Mouse (Mus musculus) heart, postnatal 0 days (tissue): ENCODE measurements around the gene Sub1. TPM values are rescaled to one million over a fixed set of nuclear protein-coding genes. Genes with fewer than 3 reads are reported as not detected.

Experiments
- ATAC-seq: fragments of 200-750 bp; cut with Nextera tagmentation; 2 replicates; pipeline ENCODE4 v1.8.0; 2017; ENCODE audit warnings: low read depth, moderate number of reproducible peaks, moderate library complexity; ENCODE audit not compliant: insufficient read depth
- DNase-seq: peaks from one replicate; pipeline ENCODE4 v3.0.0-alpha.2; 2016; ENCODE audit warnings: low spot score
- H3K27ac ChIP-seq: fragments of 300-500 bp; sonication (generic); 2 replicates; pipeline ENCODE4 v1.5.1; 2014; ENCODE audit warnings: low read depth, mild to moderate bottlenecking
- H3K27me3 ChIP-seq: fragments of 300-500 bp; sonication (generic); 2 replicates; pipeline ENCODE4 v1.6.1; 2014; ENCODE audit warnings: low read length, mixed read lengths; ENCODE audit not compliant: control insufficient read depth, insufficient read depth
- H3K36me3 ChIP-seq: fragments of 300-500 bp; sonication (generic); replicated peaks from 2 replicates; pipeline ENCODE4 v1.6.1; 2014; ENCODE audit warnings: low read length, mixed read lengths; ENCODE audit not compliant: control insufficient read depth, insufficient read depth
- H3K4me1 ChIP-seq: fragments of 300-500 bp; sonication (generic); 2 replicates; pipeline ENCODE4 v1.6.1; 2014; ENCODE audit warnings: antibody characterized with exemption; ENCODE audit not compliant: control insufficient read depth, insufficient read depth
- H3K4me2 ChIP-seq: fragments of 300-500 bp; sonication (generic); 2 replicates; pipeline ENCODE4 v1.6.1; 2014; ENCODE audit warnings: low read depth, mild to moderate bottlenecking, low read length, moderate library complexity
- H3K4me3 ChIP-seq: fragments of 300-500 bp; sonication (generic); 2 replicates; pipeline ENCODE4 v1.5.1; 2014; ENCODE audit warnings: low read depth, low read length
- H3K9ac ChIP-seq: fragments of 300-500 bp; sonication (generic); replicated peaks from 2 replicates; pipeline ENCODE4 v1.6.1; 2014; ENCODE audit warnings: low read depth, low read length, mixed read lengths
- H3K9me3 ChIP-seq: fragments of 300-500 bp; sonication (generic); replicated peaks from 2 replicates; pipeline ENCODE4 v1.6.1; 2016; ENCODE audit warnings: low read length; ENCODE audit not compliant: control insufficient read depth
- CTCF ChIP-seq: IDR thresholded peaks from 2 replicates; pipeline ENCODE4 v1.5.1; 2016; ENCODE audit warnings: antibody characterized with exemption, control low read depth, low read depth
- EP300 ChIP-seq: IDR thresholded peaks from 2 replicates; pipeline ENCODE4 v1.6.1; 2016; ENCODE audit warnings: antibody characterized with exemption, low read depth
- WGBS: fragments of 180-500 bp; shearing (Covaris S2); extraction: QIAGEN DNeasy Blood & Tissue Kit; methylation state at CpG from one replicate; pipeline ENCODE4 v1.1.7; 2014; 5-methylcytosine and 5-hydroxymethylcytosine counted together
- polyA plus RNA-seq: library from polyadenylated mRNA; unstranded; fragments of >200 nt; fragmentation: Nextera tagmentation; extraction: Ambion mirVana; gene quantifications from 2 replicates; pipeline ENCODE4 v1.2.1, GENCODE M21; 2015
- total RNA-seq: library from RNA; depleted of rRNA; stranded (reverse); fragments of >200 nt; gene quantifications from 2 replicates; pipeline ENCODE4 v1.2.3, GENCODE M21; 2014; ENCODE audit warnings: low replicate concordance

The Sub1 gene
- total and polyA plus RNA-seq, 2 experiments from 2014 or later: 77.8 to 483 TPM

DNA sequence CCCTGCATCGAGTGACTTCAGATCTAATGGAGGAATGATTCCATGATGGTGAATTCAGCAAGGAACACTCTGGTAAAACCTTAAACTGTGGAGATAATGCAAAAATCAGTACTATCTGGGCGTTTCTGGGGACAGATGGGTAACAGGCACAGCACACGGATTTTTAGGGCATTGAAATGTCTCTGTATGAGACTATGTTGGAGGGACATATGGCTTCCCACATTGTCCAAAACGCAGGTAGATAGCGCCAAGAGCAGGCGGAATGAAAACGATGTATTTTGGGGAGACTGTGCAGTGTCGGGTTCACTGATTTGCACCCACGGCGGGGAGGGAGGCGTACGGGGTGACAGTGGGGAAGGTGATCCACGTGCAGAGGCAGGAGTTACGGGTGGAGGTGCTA is 22.7 kb upstream of the Sub1 start:
- 86% methylated on average over 14 of the region's 14 CpGs for WGBS
- ATAC-seq (no peak), DNase-seq (no peak)
- H3K27ac ChIP-seq: no peak overlapping the region
- no peaks in the 10 kb centered on the region for H3K36me3 ChIP-seq
- no peaks in the 10 kb centered on the region for H3K4me1 ChIP-seq
- no peak overlapping the region for H3K9ac ChIP-seq
- no peak overlapping the region for H3K4me2 ChIP-seq
- H3K4me3 ChIP-seq: no peak overlapping the region
- no peaks in the 10 kb centered on the region for H3K27me3 ChIP-seq
- H3K9me3 ChIP-seq: no peaks in the 10 kb centered on the region
- no peak for TF ChIP-seq EP300
- no peak for TF ChIP-seq CTCF

DNA sequence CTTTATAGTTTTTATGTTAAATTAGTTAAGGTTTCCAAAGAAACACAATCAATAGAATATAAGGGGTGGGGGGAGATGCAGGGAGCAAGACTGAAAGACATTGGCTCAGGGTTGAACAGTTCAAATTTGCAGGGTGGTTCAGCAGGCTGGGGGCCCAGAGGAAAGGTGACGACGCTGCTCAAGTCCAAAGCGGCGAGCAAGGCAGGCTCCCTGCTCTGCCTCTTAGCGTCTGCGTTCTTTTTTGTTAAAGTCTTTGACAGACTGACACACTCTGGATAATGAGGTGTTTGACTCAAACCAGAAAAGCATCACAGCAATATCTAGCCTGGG is 21.6 kb upstream of the Sub1 start:
- ATAC-seq: no peak
- no peaks in the 10 kb centered on the region for H3K4me1 ChIP-seq
- no peak overlapping the region for H3K4me3 ChIP-seq
- DNase-seq: no peak
- H3K9me3 ChIP-seq: no peaks in the 10 kb centered on the region
- TF ChIP-seq EP300 (no peak), CTCF (no peak)
- H3K9ac ChIP-seq: no peak overlapping the region
- H3K4me2 ChIP-seq: no peak overlapping the region
- WGBS: 62% methylated on average over 6 of the region's 6 CpGs
- no peaks in the 10 kb centered on the region for H3K27me3 ChIP-seq
- H3K27ac ChIP-seq: no peak overlapping the region
- H3K36me3 ChIP-seq: no peaks in the 10 kb centered on the region

DNA sequence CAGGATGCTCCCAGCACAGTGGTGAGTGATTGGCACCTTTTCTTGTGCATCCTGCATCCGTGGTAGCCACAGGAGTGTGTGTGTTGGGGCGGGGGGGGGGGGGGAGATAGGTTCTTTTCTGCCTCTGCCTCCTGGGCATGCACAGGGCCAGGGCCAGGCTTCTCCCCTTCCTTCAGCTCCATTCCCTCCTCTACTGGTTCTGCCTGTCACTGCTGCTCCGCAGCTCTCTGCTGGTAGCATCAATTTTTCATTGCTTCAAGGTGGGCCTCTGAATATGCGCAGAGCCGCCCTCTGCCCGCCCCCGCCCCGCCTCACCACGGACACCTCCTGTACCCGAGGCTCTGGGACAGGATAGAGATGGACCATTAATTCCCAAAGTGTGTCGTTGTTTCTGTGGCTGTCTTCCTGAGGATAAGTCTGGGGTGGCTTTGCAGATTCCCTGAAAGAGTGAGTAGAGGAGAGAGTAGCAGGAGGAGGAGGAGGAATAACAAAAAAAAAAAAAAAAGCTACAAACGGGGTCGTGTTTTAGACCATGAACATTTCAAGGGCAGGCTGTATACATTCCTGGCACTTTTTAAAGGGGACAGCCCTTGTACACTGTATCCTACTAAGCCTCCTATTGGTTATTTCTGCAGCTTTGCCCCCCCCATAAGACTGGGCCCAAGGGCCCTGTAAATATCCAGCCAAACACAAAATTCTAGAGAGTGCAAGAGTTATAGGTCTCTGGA is 21.1 kb upstream of the Sub1 start:
- Histone ChIP-seq H3K27ac (no peak overlapping the region), H3K36me3 (no peaks in the 10 kb centered on the region), H3K9me3 (no peaks in the 10 kb centered on the region), H3K9ac (no peak overlapping the region), H3K4me3 (no peak overlapping the region), H3K4me2 (no peak overlapping the region), H3K4me1 (no peaks in the 10 kb centered on the region), H3K27me3 (no peaks in the 10 kb centered on the region)
- WGBS: 46% methylated on average over 13 of the region's 13 CpGs
- no peak for DNase-seq
- ATAC-seq: no peak
- TF ChIP-seq EP300 (no peak), CTCF (no peak)

GRCm38 (mm10) chr15:12014197-12014905 is 17.6 kb upstream of the Sub1 start:
- Histone ChIP-seq H3K4me1 (no peaks in the 10 kb centered on the region), H3K27me3 (no peaks in the 10 kb centered on the region), H3K9ac (no peak overlapping the region), H3K36me3 (no peaks in the 10 kb centered on the region), H3K27ac (no peak overlapping the region), H3K4me2 (no peak overlapping the region), H3K4me3 (no peak overlapping the region), H3K9me3 (no peaks in the 10 kb centered on the region)
- WGBS: 74% methylated on average over 5 of the region's 5 CpGs
- TF ChIP-seq CTCF: no peak
- TF ChIP-seq EP300: no peak
- ATAC-seq (no peak), DNase-seq (no peak)

DNA sequence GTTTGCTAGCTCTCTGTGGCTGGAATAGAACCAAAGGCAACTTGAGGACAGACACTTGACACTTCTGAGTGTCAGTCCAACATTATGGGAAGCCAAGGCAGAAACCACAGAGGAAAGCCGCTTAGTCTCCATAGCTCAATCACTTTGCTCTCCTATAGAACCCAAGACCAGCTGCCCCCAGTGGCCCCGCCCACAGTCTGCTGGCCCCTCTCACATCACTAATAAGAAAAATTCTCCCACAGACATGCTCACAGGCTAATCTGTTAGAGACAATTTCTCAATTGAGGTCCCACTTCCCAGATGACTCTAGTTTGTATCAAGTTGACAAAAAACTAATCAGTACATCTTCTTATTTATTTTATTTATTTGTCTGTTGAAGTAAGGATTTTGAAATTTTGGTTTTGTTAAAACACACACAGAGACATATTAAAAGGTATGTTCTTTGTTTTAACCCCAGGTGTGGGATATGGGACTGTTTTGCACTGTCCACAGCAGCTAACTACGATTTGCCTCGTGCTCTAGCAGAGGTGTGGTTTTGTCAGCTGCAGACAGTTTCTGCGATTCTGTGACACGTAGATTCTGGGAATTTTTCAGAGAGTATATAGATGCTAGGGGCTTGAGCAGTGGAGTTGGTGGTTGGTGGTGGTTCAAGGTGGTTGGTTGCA is 16.9 kb upstream of the Sub1 start:
- no peak overlapping the region for H3K4me2 ChIP-seq
- H3K4me1 ChIP-seq: no peaks in the 10 kb centered on the region
- no peaks in the 10 kb centered on the region for H3K36me3 ChIP-seq
- no peak overlapping the region for H3K4me3 ChIP-seq
- H3K27ac ChIP-seq: no peak overlapping the region
- H3K27me3 ChIP-seq: no peaks in the 10 kb centered on the region
- no peak overlapping the region for H3K9ac ChIP-seq
- WGBS: 66% methylated on average over 6 of the region's 6 CpGs
- no peak for DNase-seq
- TF ChIP-seq CTCF (no peak), EP300 (no peak)
- H3K9me3 ChIP-seq: no peaks in the 10 kb centered on the region
- no peak for ATAC-seq
